Mouse (Mus musculus) naive thymus-derived CD4-positive, alpha-beta T cell, adult 2 months (primary cell): ENCODE results near the gene Med16.

Experiments
- DNase-seq: peaks from one replicate; pipeline ENCODE4 v3.0.0-alpha.2; 2011; ENCODE audit warnings: low read depth

Gene Med16

DNA sequence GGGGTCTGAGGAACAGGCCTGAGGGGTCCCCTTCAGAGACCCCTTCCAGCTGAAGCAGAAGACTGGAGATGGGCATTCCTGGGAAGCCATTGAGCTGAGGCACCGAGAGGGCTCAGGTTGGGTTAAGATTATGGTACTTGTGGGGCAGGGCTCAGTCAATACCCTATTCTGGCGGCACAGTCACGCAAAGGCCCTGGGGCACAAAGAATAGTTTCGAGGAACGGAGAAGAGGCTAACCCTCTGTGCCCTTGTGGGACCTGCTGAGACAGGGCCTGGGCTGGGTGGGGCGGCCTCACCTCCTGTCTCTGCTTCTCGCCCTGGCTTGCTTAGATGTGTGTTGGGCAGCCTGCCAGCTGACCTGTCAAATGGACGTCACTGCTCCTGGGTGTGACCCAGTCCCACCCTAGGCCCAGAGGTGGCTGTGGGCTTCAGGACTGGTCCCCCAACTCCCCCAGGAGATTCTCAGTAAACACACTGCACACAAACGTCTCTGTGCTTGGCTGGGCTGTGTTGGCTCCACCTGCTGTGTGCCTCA lies 24.5 kb upstream of the Med16 start:
- no peak for DNase-seq

DNA sequence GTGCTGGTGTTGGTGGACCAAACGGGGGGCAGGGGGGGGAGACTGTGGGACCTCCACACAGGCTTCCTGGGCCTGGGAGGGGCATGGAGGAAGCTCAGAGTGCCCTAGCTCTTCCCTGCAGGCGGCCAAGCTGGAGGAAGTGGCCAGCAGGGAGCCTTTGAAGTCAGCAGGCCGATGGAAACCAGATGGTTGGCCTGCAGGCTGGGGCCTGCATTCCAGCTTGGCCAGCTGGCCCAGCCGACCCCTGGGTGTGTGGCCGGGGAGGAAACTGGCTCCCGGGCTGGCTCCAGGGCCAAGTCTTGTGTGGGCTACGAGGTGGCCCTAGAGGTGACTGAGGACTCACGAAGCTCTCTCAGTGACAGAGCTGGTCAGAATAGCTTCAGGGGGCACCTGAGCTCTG lies 24.0 kb upstream of the Med16 start:
- DNase-seq = no peak

GRCm38 (mm10) chr10:79931797-79932196 lies 23.1 kb upstream of the Med16 start:
- DNase-seq = no peak

DNA sequence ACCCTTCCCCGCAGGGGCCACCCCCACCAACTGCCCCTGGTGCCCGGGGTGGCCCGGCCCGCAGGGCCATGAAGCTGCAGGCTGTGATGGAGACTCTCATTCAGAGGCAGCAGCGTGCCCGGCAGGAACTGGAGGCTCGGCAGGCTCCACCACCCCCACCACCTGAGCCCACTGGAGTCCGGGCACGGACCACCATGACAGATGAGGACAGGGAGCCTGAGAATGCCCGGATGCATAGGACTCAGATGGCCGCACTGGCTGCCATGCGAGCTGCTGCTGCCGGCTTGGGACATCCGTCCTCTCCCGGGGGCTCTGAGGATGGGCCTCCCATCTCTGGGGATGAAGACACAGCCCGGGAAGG lies 22.1 kb upstream of the Med16 start:
- DNase-seq = no peak

- DNase-seq = peak; percentile 10
Measured at GRCm38 (mm10) chr10:79929967-79930825, 21.5 kb upstream of the Med16 start.

GRCm38 (mm10) chr10:79928907-79929701 lies 20.4 kb upstream of the Med16 start:
- DNase-seq = peak; percentile 10

- peak; percentile 60 for DNase-seq
Measured at GRCm38 (mm10) chr10:79928030-79928694, 19.4 kb upstream of the Med16 start.

DNA sequence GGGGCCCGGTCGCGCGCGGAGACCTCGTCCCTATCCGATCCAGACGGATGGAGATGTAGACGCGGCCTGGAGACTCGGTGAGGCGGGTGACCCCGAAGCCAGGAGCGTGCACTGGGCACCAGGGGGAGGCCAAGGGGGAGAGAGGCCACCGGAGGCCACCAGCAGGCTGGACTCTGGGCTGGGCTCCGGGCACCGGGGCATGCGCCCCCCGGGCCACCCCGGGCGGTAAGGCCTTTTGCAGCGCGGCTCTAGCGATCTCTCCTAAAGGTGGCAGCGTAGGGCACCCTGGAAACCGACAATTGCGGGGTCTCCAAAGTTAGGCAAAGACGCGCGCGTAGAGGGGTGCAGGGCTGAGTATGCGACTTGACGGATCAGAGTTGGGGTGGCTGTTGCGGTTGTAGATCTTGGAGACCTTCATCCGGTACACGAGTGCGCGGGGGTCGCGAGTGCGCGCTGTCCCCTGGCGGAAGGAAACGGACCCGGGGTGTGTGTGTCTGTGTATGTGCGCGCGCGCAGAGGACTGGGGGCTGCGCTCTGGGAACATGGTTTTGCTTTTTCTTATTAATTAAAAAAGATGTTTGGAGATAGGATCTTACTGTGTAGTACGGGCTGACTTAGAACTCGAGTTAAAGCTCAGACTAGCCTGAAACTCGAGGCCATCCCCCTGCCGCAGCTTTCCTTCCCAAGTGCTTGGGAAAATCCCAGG lies 18.8 kb upstream of the Med16 start:
- peak; percentile 76 for DNase-seq

- peak; percentile 95 for DNase-seq
Measured at GRCm38 (mm10) chr10:79926491-79927323, 18.0 kb upstream of the Med16 start, which contains the start of gene Arid3a. Arid3a (plus strand) TSS chr10:79927043.

DNA sequence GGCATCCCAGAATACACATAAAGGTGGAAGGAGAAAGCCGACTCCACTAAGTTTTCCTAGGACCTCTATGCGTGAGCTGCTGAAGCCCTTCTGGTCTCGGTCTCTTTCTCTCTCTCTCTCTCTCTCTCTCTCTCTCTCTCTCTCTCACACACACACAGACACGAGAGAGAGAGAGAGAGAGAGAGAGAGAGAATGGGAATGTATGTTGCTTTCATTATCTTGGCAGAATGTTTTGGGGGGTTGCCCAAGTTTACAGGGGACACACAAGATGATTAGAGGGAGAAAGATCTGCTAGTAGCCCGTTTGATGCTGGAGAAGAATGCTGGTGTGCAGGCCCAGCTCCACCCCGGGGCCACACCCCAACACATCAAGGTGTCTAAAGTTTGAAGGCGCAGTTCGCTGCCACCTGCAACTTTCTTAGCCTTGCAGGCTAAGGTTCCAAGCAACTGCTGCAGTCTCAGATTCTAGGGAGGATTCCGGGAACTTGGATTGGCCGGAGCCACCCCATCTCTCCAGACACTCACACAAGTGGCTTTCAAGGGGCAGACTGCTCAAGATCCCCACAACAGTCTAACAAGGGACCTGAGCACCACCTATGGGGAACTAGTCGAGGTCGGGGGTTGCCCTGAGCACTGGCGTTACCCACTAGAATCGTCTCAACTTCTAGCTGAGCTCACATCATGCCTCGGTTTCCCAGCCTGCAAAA lies 17.2 kb upstream of the Med16 start:
- DNase-seq = peak; percentile 71

DNA sequence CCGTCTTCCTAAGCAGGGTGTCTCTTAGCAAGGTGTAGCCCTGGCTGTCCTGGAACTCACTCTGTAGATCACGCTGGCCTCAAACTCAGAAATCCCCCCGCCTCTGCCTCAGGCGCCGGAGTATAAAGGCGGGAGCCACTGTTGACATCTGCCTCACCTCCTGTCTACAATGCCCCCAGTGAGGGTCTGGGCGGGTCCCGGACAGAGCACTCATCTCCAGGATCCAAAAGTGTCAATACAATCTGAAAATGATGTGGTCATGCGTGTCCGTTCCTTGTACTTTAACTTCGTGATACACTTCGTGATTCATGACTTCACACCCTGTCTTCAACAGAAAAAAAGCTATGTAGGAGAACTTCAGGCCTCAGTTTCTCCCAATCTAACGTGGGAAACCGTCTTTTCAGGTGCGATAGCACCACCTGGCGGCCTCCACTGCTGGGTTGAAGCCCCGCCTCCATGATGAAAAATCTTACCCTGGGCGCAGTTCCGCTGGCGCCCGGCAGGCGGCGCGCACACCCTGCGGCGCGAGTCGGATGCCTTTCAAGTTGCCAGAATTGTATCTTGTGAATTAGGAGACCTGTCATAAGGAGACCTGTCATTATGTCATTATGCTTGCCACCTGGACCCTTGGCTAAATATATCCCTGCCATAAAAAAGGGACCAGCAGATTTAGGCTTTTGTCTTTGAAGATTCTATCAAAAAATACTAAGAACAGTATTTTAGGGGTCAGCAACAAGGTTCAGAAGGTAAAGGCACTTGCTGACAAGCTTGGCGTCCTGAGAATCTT lies 16.5 kb upstream of the Med16 start:
- DNase-seq = peak; percentile 97

GRCm38 (mm10) chr10:79921572-79921971 lies 12.8 kb upstream of the Med16 start:
- no peak for DNase-seq

DNA sequence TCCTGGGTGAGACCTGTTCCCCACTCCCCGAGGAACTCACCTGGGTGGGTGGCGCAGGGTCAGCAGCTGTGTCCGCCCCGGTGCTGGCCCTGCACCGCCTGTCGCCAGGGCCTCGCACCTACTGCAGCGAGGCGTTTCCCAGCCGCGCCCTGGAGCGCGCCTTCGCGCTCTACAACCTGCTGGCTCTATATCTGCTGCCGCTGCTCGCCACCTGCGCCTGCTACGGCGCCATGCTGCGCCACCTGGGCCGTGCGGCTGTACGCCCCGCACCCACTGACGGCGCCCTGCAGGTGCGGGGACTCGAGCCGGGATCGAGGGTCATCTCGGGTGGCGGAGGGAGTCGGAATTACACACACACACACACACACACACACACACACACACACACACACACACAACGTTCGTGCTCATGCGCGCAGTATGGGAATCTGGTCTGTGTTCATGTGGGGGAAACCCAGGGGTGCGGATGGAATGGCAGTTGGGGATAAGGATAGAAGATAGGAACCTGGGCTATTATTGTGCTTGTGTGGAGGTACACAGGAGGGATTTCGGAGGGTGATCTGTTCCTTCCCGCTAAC lies 12.3 kb upstream of the Med16 start, which contains the start of gene R3hdm4:
Gene R3hdm4 (minus strand): TSS at position 251 of the 578 bp plus-strand sequence.
- peak; percentile 40 for DNase-seq

DNA sequence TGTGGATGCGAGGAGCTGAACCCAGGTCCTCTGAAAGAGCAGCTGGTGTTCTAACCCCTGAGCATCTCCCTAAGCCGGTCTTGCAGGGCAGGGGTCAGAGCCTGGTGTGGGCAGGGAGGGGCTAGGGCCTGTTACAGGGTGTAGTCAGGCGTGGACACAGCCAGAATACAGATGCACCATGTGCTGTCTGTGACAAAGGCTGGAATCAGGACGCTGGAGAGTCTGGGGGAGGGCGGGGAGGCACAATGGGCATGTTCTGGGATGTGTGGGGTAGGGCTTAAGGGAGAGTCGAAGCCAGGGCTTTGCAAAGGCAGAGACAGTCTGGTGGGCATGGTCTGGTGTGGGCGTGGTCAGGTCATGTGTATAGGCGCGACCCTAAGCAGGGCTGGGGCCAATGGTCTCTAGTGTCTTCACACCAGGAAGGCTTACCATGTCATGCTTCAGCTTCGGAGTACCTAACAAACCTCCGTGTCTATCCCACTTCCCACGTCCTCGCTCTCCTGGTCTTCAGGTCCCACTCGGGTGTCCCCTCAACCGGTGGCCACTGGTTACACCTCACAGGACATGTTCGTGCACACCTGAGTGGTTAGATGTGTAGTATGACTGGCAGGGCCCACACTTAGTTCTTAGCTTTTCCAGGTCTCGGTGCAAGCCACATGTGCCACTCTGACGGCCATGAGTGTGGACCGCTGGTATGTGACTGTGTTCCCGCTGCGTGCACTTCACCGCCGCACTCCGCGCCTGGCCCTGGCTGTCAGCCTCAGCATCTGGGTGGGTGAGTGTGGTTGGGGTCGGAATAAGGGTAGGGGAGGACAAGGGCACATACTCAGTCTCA lies 11.6 kb upstream of the Med16 start:
- no peak for DNase-seq

- peak; percentile 44 for DNase-seq
Measured at GRCm38 (mm10) chr10:79919251-79919849, 10.6 kb upstream of the Med16 start.

GRCm38 (mm10) chr10:79918231-79919078 lies 9.7 kb upstream of the Med16 start:
- DNase-seq = no peak
